Mouse (Mus musculus) spleen, adult 2 months (tissue): ENCODE results near the gene Smg1. TPM values are rescaled to one million over a fixed set of nuclear protein-coding genes. Genes with fewer than 3 reads are reported as not detected.
A peak's percentile ranks its signal among the peaks of the same experiment; 100 is the strongest.

Experiments used
- DNase-seq, 2 experiments: peaks; one replicate each; pipeline versions ENCODE4 v3.0.0 to v3.0.0-alpha.2; 2012 to 2021; ENCODE audit warnings: low spot score in 2 of 2, low read depth in 1 of 2
- H3K27ac ChIP-seq: fragments of 200-500 bp; 2 replicates; pipeline ENCODE4 v1.5.1; 2012; ENCODE audit warnings: low read length, inconsistent platforms; ENCODE audit not compliant: insufficient read depth
- H3K27me3 ChIP-seq: fragments of 200-500 bp; 2 replicates; pipeline ENCODE4 v1.6.1; 2012; ENCODE audit warnings: mild to moderate bottlenecking, moderate library complexity, low read length, inconsistent platforms; ENCODE audit not compliant: control insufficient read depth, insufficient read depth
- H3K36me3 ChIP-seq: fragments of 200-500 bp; 2 replicates; pipeline ENCODE4 v1.6.1; 2012; ENCODE audit warnings: mild to moderate bottlenecking, low read length, inconsistent platforms; ENCODE audit not compliant: control insufficient read depth, insufficient read depth
- H3K4me1 ChIP-seq: fragments of 200-500 bp; 2 replicates; pipeline ENCODE4 v1.6.1; 2011; ENCODE audit warnings: inconsistent platforms; ENCODE audit not compliant: control insufficient read depth, insufficient read depth, insufficient read length
- H3K4me3 ChIP-seq: fragments of 200-500 bp; 2 replicates; pipeline ENCODE4 v1.5.1; 2011; ENCODE audit warnings: mild to moderate bottlenecking, inconsistent platforms; ENCODE audit not compliant: insufficient read depth, insufficient read length; ENCODE audit errors: extremely low read depth
- CTCF ChIP-seq: fragments of 200-500 bp; IDR thresholded peaks from 2 replicates; pipeline ENCODE4 v1.5.1; 2011; ENCODE audit warnings: mild to moderate bottlenecking, inconsistent platforms; ENCODE audit not compliant: insufficient read depth, insufficient read length, insufficient replicate concordance; ENCODE audit errors: extremely low read depth
- POLR2A ChIP-seq: fragments of 200-500 bp; IDR thresholded peaks from 2 replicates; pipeline ENCODE4 v1.6.1; 2011; ENCODE audit warnings: low read depth, low read length, inconsistent platforms
- WGBS: fragments of 180-500 bp; shearing (Covaris S2); methylation state at CpG from one replicate; pipeline ENCODE4 v1.1.7; 2018; 5-methylcytosine and 5-hydroxymethylcytosine counted together
- polyA plus RNA-seq: library from polyadenylated mRNA; depleted of rRNA; stranded (reverse); fragments of >200 nt; gene quantifications from 2 replicates; pipeline ENCODE4 v1.2.3, GENCODE M21; 2012

Smg1 gene
- polyA plus RNA-seq, 1 experiment: 32.6 TPM

DNA sequence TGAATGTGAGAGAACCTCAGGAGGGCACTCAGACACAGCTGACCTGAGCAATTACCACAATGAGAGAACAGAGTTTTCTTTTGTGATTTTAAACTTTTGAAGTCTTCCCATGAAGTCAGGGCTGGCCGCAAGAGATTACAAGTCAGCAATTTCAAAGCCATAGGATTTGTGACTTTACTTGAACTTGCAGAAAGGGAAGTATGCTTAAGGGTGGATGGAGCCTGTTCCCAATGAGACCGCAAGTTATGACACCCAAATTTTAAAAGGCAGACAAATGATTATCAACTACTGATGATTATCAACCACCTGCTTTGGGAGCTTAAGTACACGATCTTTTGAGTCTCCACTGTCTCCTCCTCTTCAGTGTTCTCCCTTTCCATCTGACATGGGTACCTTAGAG lies 125.0 kb downstream of the Smg1 start:
- TF ChIP-seq POLR2A (no peak), CTCF (no peak)
- H3K4me3 ChIP-seq: no peak overlapping the region
- H3K27ac ChIP-seq: peak overlapping the region; percentile 36; the same call in 1 of the 2 replicates
- H3K4me1 ChIP-seq: peaks cover 26% of the 10 kb centered on the region
- H3K27me3 ChIP-seq: no peaks in the 10 kb centered on the region
- peaks cover 18% of the 10 kb centered on the region for H3K36me3 ChIP-seq
- 72% methylated on average over 3 of the region's 3 CpGs for WGBS
- no peak for DNase-seq

DNA sequence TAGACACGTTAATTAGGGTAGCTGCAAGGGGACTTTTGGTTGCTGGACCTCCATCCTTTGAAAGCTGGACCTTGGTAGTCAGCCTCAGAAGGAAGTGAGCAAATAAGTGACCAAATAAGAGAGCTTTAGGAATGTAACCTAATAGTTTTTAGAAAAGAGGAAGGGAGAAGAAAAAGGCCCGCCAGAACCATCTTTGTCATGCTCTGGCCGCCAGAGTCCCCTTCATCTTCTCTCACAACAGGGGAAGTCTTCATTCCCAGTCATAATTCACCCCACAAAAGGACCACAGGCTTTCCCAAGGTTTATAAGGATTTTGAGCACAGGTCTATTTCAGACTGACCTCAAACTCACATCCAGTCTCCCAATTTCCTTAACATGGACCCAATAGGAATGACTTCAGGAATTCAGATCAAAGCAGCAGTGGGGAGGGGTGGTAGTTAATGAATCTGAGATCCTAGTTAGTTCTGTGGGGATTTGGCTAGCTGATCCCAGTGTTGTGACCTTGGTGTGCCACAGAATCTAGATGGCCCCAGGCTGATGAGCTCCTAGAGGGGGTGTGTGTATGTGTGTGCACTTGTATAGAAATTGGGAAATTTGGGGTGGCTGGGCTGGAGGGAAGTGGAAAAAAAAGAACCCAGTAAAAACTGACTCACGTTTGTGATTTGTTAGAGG lies 125.8 kb downstream of the Smg1 start:
- TF ChIP-seq POLR2A: no peak
- Histone ChIP-seq H3K4me1 (peaks cover 26% of the 10 kb centered on the region), H3K4me3 (no peak overlapping the region), H3K27me3 (no peaks in the 10 kb centered on the region), H3K27ac (peak overlapping the region; percentile 36), H3K36me3 (peaks cover 20% of the 10 kb centered on the region)
- no peak for DNase-seq
- 40% methylated on average over 4 of the region's 4 CpGs for WGBS

- Histone ChIP-seq H3K27me3 (no peaks in the 10 kb centered on the region), H3K4me3 (no peak overlapping the region), H3K27ac (peak overlapping the region; percentile 85), H3K36me3 (peaks cover 23% of the 10 kb centered on the region), H3K4me1 (peaks cover 26% of the 10 kb centered on the region)
- 27% methylated on average over 8 of the region's 8 CpGs for WGBS
- no peak for DNase-seq
- TF ChIP-seq CTCF (no peak), POLR2A (no peak)
These were observed 126.5 kb downstream of the Smg1 start for GRCm38 (mm10) chr7:118116787-118117538.

DNA sequence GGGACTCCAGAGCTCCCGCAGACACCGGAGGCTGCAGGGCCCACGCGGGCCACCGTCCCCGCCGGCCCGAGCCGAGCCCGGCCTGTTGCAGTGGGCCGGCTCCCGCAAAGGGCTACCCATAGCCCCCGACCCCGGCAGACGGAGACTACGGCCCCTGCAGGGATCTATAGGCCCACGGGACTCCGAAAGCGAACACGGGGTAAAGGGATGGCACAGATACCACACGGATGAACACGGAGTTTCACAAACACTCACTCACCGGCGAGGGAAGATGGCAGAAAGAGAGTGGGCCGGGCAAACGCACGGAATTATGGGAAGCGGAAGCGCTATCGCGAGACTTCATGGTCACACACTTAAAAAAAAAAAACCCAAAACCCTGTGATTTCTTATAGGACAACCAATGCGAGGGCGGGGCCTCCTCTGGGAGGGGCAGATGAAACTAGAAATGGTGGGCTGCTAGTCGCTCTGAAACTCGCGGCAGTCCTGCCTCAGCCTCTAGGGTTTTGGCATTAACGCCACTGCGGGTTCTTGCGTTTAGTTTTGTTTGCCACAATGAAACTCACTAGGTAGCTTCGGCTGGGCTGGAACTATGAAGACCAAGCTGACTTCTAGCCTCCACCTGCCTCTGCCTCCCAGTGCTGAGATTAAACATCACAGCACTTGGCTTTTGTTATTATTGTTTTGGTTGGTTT lies 127.4 kb downstream of the Smg1 start, which contains the start of gene Rps15a:
Gene Rps15a, minus strand, starts transcription at position 312 of the 692 bp plus-strand sequence.
- H3K4me3 ChIP-seq: peak within 1 kb of the TSS; percentile 85
- no peaks in the 10 kb centered on the region for H3K27me3 ChIP-seq
- TF ChIP-seq POLR2A (peak; percentile 82), CTCF (no peak)
- H3K4me1 ChIP-seq: peaks cover 28% of the 10 kb centered on the region
- WGBS: under 1% methylated on average over 40 of the region's 40 CpGs
- H3K27ac ChIP-seq: peak within 1 kb of the TSS; percentile 85
- DNase-seq: peak; percentile 93 to 96
- peaks cover 29% of the 10 kb centered on the region for H3K36me3 ChIP-seq

- H3K4me3 ChIP-seq: peak overlapping the region; percentile 85
- H3K27me3 ChIP-seq: no peaks in the 10 kb centered on the region
- H3K4me1 ChIP-seq: peaks cover 23% of the 10 kb centered on the region
- TF ChIP-seq POLR2A: no peak
- TF ChIP-seq CTCF: no peak
- DNase-seq: no peak
- under 1% methylated on average over 20 of the region's 20 CpGs for WGBS
- H3K36me3 ChIP-seq: peaks cover 31% of the 10 kb centered on the region
- H3K27ac ChIP-seq: peak overlapping the region; percentile 75
These were observed 128.0 kb downstream of the Smg1 start for GRCm38 (mm10) chr7:118115533-118115876.

- 51% methylated on average over 5 of the region's 5 CpGs for WGBS
- no peak for DNase-seq
- H3K27ac ChIP-seq: no peak overlapping the region
- no peak overlapping the region for H3K4me3 ChIP-seq
- peaks cover 45% of the 10 kb centered on the region for H3K36me3 ChIP-seq
- H3K4me1 ChIP-seq: peaks cover 16% of the 10 kb centered on the region
- H3K27me3 ChIP-seq: no peaks in the 10 kb centered on the region
- no peak for TF ChIP-seq POLR2A
- no peak for TF ChIP-seq CTCF
These were observed 129.8 kb downstream of the Smg1 start for GRCm38 (mm10) chr7:118113541-118114297.
